Mouse (Mus musculus): ENCODE measurements around the gene Ikbip.

DNA sequence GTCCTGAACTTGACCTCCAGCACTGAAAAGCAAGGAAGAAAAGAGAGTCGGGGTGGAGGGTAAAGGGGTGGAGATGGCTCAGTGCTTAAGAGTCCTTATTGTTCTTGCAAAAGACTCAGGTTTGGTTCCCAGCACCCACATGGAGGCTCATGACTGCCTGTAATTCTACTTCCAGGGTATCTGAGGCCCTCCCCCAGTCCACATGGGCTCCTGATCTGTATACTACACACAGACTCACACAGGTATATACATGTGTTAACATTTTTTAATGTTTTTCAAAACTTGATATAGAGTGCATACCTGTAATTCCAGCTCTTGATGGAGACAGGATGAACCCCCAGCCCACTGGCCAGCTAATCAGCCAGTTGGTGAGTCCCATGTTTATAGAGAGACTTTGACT, 17.4 kb downstream of the Ikbip start:
- no peak for TF ChIP-seq CTCF (IDR thresholded peaks at IDR 0.05; ENCODE audit: low read depth, low read length)
- TF ChIP-seq TAL1 (conservative IDR thresholded peaks at IDR 0.05; ENCODE audit: low read depth, low read length): no peak
- TF ChIP-seq POLR2AphosphoS5 (IDR thresholded peaks at IDR 0.05; ENCODE audit: insufficient replicate concordance, low read depth, low read length): no peak
- no peak for TF ChIP-seq GATA1 (IDR thresholded peaks at IDR 0.05; ENCODE audit: borderline replicate concordance, low read length)
- TF ChIP-seq GATA2 (IDR thresholded peaks at IDR 0.05; ENCODE audit: borderline replicate concordance, low read depth, low read length): no peak
